Mouse (Mus musculus) NIH3T3 (cell line): ENCODE measurements at regions not wholly inside any gene's neighbourhood (a gene's known extent, or its start where the extent isn't known, plus 50 kb on each side); places are given as distances from the start of the nearest gene placed in this dataset.

ENCODE experiments used
- DNase-seq: peaks from one replicate; pipeline ENCODE4 v3.0.0-alpha.2; 2012; ENCODE audit warnings: low read depth

GRCm38 (mm10) chr11:66605998-66606397 is 80.2 kb upstream of the Shisa6 start:
- DNase-seq = no peak

- no peak for DNase-seq
These were observed 80.9 kb upstream of the Shisa6 start for GRCm38 (mm10) chr11:66606646-66607045.

- no peak for DNase-seq
These were observed 84.0 kb upstream of the Shisa6 start for GRCm38 (mm10) chr11:66609733-66610132.

- peak; percentile 50 for DNase-seq
These were observed 87.4 kb upstream of the Shisa6 start for GRCm38 (mm10) chr11:66613150-66613549.

- DNase-seq = no peak
These were observed 99.7 kb upstream of the Shisa6 start for GRCm38 (mm10) chr11:66625491-66625890.

GRCm38 (mm10) chr11:66656810-66657209 is 131.0 kb upstream of the Shisa6 start:
- DNase-seq = no peak

- no peak for DNase-seq
These were observed 148.8 kb upstream of the Shisa6 start for GRCm38 (mm10) chr11:66674581-66674980.

- DNase-seq = no peak
These were observed 154.4 kb upstream of the Shisa6 start for GRCm38 (mm10) chr11:66680057-66680621.

- DNase-seq = no peak
These were observed 156.1 kb upstream of the Shisa6 start for GRCm38 (mm10) chr11:66681892-66682291.

GRCm38 (mm10) chr11:66684181-66684580 is 158.4 kb upstream of the Shisa6 start:
- DNase-seq = no peak

GRCm38 (mm10) chr11:66694651-66695266 is 169.0 kb upstream of the Shisa6 start:
- DNase-seq = no peak

- DNase-seq = no peak
These were observed 171.0 kb upstream of the Shisa6 start for GRCm38 (mm10) chr11:66696791-66697190.

GRCm38 (mm10) chr11:66745479-66745878 is 166.3 kb upstream of the Pirt start:
- DNase-seq = no peak

- no peak for DNase-seq
These were observed 121.8 kb upstream of the Pirt start for GRCm38 (mm10) chr11:66789997-66790396.

- no peak for DNase-seq
These were observed 104.9 kb upstream of the Pirt start for GRCm38 (mm10) chr11:66806887-66807286.

- no peak for DNase-seq
These were observed 98.5 kb upstream of the Pirt start for GRCm38 (mm10) chr11:66813310-66813709.

- DNase-seq = no peak
These were observed 98.0 kb upstream of the Pirt start for GRCm38 (mm10) chr11:66813731-66814130.

- no peak for DNase-seq
These were observed 75.9 kb upstream of the Pirt start for GRCm38 (mm10) chr11:66835864-66836263.

- DNase-seq = no peak
These were observed 75.0 kb upstream of the Pirt start for GRCm38 (mm10) chr11:66836633-66837380.

GRCm38 (mm10) chr11:66845238-66845637 is 66.5 kb upstream of the Pirt start:
- DNase-seq = no peak

GRCm38 (mm10) chr11:66846043-66846775 is 65.6 kb upstream of the Pirt start:
- no peak for DNase-seq
